Mouse (Mus musculus): Measurements from ENCODE around the gene Spen. TPM values are rescaled to one million over a fixed set of nuclear protein-coding genes. Genes with fewer than 3 reads are reported as not detected.

Spen gene
- polyA plus RNA-seq, 1 experiment from 2014 or later, result 9.1 TPM

- no peaks in the 10 kb centered on the region for H3K27me3 ChIP-seq (replicated peaks; ENCODE audit: control insufficient read depth, insufficient read depth, low read length)
- 76% methylated on average over 1 of the region's 1 CpGs for WGBS
- no peak within 1 kb of the TSS for H3K27ac ChIP-seq (ENCODE audit: low read depth, low read length)
- no peaks in the 10 kb centered on the region for H3K4me1 ChIP-seq (replicated peaks; ENCODE audit: control insufficient read depth, insufficient read depth, low read length)
- H3K9ac ChIP-seq (ENCODE audit: low read depth, low read length), result no peak within 1 kb of the TSS
- ATAC-seq (replicated peaks; ENCODE audit: low FRiP score) (no peak), DNase-seq (ENCODE audit: low spot score) (no peak)
- H3K4me2 ChIP-seq, result no peak within 1 kb of the TSS
- no peaks in the 10 kb centered on the region for H3K9me3 ChIP-seq (ENCODE audit: control insufficient read depth, low read length)
- no peak within 1 kb of the TSS for H3K4me3 ChIP-seq (ENCODE audit: low read depth, low read length)
- no peaks in the 10 kb centered on the region for H3K36me3 ChIP-seq (ENCODE audit: control insufficient read depth, insufficient read depth, low read length)
Measured at GRCm38 (mm10) chr4:141435974-141436373, 102.4 kb downstream of the Spen start, which contains the start of gene Srarp. Srarp (minus strand) TSS chr4:141436105.

DNA sequence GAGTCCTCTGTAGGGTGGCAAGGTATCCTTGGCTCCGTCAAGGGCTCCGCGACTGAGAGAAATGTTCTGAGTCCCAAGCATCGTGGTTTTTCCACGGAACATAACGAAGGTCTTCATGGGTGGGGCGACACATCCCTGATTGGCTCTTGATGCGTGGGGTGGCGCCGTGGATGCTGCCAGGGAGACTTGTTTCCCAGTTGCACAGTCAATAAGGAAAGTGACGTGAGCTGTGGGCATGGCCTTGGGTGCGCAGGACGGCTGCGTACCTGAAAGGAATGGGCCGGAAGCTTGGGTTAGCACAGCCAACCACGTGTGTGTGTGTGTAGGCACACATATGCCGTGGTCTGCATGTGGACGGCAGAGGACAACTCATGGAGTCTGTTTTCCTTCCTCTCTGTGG, 105.2 kb downstream of the Spen start:
- WGBS, result 78% methylated on average over 18 of the region's 18 CpGs

DNA sequence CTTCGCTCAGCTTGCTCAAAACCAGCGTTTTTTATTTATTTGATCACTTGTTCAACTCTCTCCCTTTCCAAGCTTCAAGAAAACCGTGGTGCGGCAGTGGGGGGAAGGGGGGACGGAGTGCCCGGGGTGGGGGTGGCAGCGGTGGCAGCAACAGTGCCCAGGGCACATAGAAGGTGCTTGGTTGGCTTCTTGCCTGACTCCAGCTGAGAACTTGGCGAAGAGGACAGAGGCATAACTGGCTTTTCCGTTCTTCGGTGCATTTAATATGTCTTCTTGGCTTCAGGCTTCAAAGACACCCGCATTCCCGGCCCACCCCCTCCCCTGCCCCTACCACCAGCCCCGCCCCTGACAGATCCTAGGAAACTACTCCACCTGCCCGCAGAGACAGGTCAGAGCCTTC, 105.7 kb downstream of the Spen start:
- Histone ChIP-seq H3K36me3 (ENCODE audit: control insufficient read depth, insufficient read depth, low read length) (no peaks in the 10 kb centered on the region), H3K27me3 (replicated peaks; ENCODE audit: control insufficient read depth, insufficient read depth, low read length) (no peaks in the 10 kb centered on the region; the same call in 1 of the 2 replicates), H3K4me2 (no peak overlapping the region), H3K27ac (ENCODE audit: low read depth, low read length) (no peak overlapping the region), H3K4me3 (ENCODE audit: low read depth, low read length) (no peak overlapping the region), H3K9me3 (ENCODE audit: control insufficient read depth, low read length) (no peaks in the 10 kb centered on the region), H3K4me1 (replicated peaks; ENCODE audit: control insufficient read depth, insufficient read depth, low read length) (no peaks in the 10 kb centered on the region), H3K9ac (ENCODE audit: low read depth, low read length) (no peak overlapping the region)
- no peak for ATAC-seq (replicated peaks; ENCODE audit: low FRiP score)
- 67% methylated on average over 14 of the region's 14 CpGs for WGBS
- no peak for DNase-seq (ENCODE audit: low spot score)

More for the DNA sequence above, 105.2 kb downstream of the Spen start:
- H3K27ac ChIP-seq (ENCODE audit: low read depth, low read length), result no peak overlapping the region
- no peaks in the 10 kb centered on the region for H3K36me3 ChIP-seq (ENCODE audit: control insufficient read depth, insufficient read depth, low read length)
- no peak overlapping the region for H3K9ac ChIP-seq (ENCODE audit: low read depth, low read length)
- ATAC-seq (replicated peaks; ENCODE audit: low FRiP score), result no peak
- H3K4me1 ChIP-seq (replicated peaks; ENCODE audit: control insufficient read depth, insufficient read depth, low read length), result no peaks in the 10 kb centered on the region
- DNase-seq (ENCODE audit: low spot score), result no peak
- H3K4me3 ChIP-seq (ENCODE audit: low read depth, low read length), result no peak overlapping the region
- H3K27me3 ChIP-seq (replicated peaks; ENCODE audit: control insufficient read depth, insufficient read depth, low read length), result no peaks in the 10 kb centered on the region
- no peaks in the 10 kb centered on the region for H3K9me3 ChIP-seq (ENCODE audit: control insufficient read depth, low read length)
- no peak overlapping the region for H3K4me2 ChIP-seq

DNA sequence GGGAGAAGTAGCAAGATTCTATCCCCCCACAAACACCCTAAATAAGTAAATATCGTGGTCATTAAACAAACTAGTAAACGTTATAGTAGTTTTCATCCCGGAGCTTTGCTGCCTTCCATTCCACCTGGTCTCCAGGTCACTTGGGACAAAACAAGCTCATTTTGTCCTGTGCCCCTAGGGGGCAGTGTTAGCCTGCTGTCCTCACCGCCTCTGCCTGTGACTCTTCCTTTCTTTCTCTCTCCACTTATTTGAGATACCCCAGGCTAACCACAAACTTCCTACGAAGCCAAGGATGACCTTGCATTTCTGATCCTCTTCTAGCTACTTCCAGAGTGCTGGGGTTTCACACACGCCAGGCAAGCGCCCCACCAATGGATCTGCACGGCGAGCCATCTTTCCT, 107.4 kb downstream of the Spen start:
- H3K4me3 ChIP-seq (ENCODE audit: low read depth, low read length), result no peak overlapping the region
- peaks cover 3% of the 10 kb centered on the region for H3K27me3 ChIP-seq (replicated peaks; ENCODE audit: control insufficient read depth, insufficient read depth, low read length)
- 34% methylated on average over 9 of the region's 9 CpGs for WGBS
- peak; percentile 66 for DNase-seq (ENCODE audit: low spot score)
- no peak overlapping the region for H3K9ac ChIP-seq (ENCODE audit: low read depth, low read length)
- H3K27ac ChIP-seq (ENCODE audit: low read depth, low read length), result no peak overlapping the region
- no peaks in the 10 kb centered on the region for H3K9me3 ChIP-seq (ENCODE audit: control insufficient read depth, low read length)
- ATAC-seq (replicated peaks; ENCODE audit: low FRiP score), result no peak
- no peaks in the 10 kb centered on the region for H3K36me3 ChIP-seq (ENCODE audit: control insufficient read depth, insufficient read depth, low read length)
- H3K4me2 ChIP-seq, result no peak overlapping the region
- no peaks in the 10 kb centered on the region for H3K4me1 ChIP-seq (replicated peaks; ENCODE audit: control insufficient read depth, insufficient read depth, low read length)

DNA sequence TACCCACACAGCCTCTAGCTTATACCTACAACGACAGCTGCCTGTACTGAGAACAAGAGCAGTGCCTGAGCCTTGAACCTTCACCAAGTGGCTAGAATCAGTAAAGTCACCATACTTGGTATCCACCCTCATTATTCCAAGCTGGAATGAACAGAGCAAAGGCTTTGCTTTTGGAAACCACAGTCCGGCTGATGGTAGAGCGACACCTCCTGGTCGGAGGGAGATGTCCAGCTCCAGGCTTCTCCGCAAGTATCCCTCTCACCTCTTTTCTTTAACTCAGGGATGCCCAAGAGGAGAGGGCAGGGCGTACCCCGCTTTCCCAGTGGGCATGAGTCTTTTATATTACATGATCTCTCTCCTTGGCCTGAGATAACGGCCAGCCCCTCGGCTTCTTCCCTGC, 108.5 kb downstream of the Spen start:
- WGBS, result 47% methylated on average over 9 of the region's 9 CpGs
- Histone ChIP-seq H3K36me3 (ENCODE audit: control insufficient read depth, insufficient read depth, low read length) (no peaks in the 10 kb centered on the region), H3K9me3 (ENCODE audit: control insufficient read depth, low read length) (no peaks in the 10 kb centered on the region), H3K27me3 (replicated peaks; ENCODE audit: control insufficient read depth, insufficient read depth, low read length) (peaks cover 13% of the 10 kb centered on the region), H3K4me2 (no peak overlapping the region), H3K4me1 (replicated peaks; ENCODE audit: control insufficient read depth, insufficient read depth, low read length) (no peaks in the 10 kb centered on the region; the same call in 1 of the 2 replicates), H3K9ac (ENCODE audit: low read depth, low read length) (no peak overlapping the region), H3K27ac (ENCODE audit: low read depth, low read length) (no peak overlapping the region), H3K4me3 (ENCODE audit: low read depth, low read length) (no peak overlapping the region)
- no peak for DNase-seq (ENCODE audit: low spot score)
- no peak for ATAC-seq (replicated peaks; ENCODE audit: low FRiP score)

- Histone ChIP-seq H3K36me3 (ENCODE audit: control insufficient read depth, insufficient read depth, low read length) (no peaks in the 10 kb centered on the region), H3K4me2 (no peak overlapping the region), H3K4me1 (replicated peaks; ENCODE audit: control insufficient read depth, insufficient read depth, low read length) (no peaks in the 10 kb centered on the region; the same call in 1 of the 2 replicates), H3K27ac (ENCODE audit: low read depth, low read length) (no peak overlapping the region), H3K4me3 (ENCODE audit: low read depth, low read length) (no peak overlapping the region), H3K9ac (ENCODE audit: low read depth, low read length) (no peak overlapping the region), H3K9me3 (ENCODE audit: control insufficient read depth, low read length) (no peaks in the 10 kb centered on the region), H3K27me3 (replicated peaks; ENCODE audit: control insufficient read depth, insufficient read depth, low read length) (peaks cover 15% of the 10 kb centered on the region)
- WGBS, result 72% methylated on average over 6 of the region's 6 CpGs
- no peak for ATAC-seq (replicated peaks; ENCODE audit: low FRiP score)
- DNase-seq (ENCODE audit: low spot score), result no peak
Measured at GRCm38 (mm10) chr4:141429381-141429780, 109.0 kb downstream of the Spen start.

- Histone ChIP-seq H3K27me3 (replicated peaks; ENCODE audit: control insufficient read depth, insufficient read depth, low read length) (peaks cover 21% of the 10 kb centered on the region), H3K9ac (ENCODE audit: low read depth, low read length) (no peak overlapping the region), H3K4me3 (ENCODE audit: low read depth, low read length) (no peak overlapping the region), H3K27ac (ENCODE audit: low read depth, low read length) (no peak overlapping the region), H3K4me1 (replicated peaks; ENCODE audit: control insufficient read depth, insufficient read depth, low read length) (no peaks in the 10 kb centered on the region; the same call in 1 of the 2 replicates), H3K4me2 (no peak overlapping the region), H3K36me3 (ENCODE audit: control insufficient read depth, insufficient read depth, low read length) (no peaks in the 10 kb centered on the region), H3K9me3 (ENCODE audit: control insufficient read depth, low read length) (no peaks in the 10 kb centered on the region)
- DNase-seq (ENCODE audit: low spot score) (no peak), ATAC-seq (replicated peaks; ENCODE audit: low FRiP score) (no peak)
- WGBS, result 86% methylated on average over 13 of the region's 13 CpGs
Measured at GRCm38 (mm10) chr4:141427921-141428320, 110.5 kb downstream of the Spen start.

- H3K9ac ChIP-seq (ENCODE audit: low read depth, low read length), result no peak overlapping the region
- peaks cover 21% of the 10 kb centered on the region for H3K27me3 ChIP-seq (replicated peaks; ENCODE audit: control insufficient read depth, insufficient read depth, low read length)
- H3K27ac ChIP-seq (ENCODE audit: low read depth, low read length), result no peak overlapping the region
- H3K4me1 ChIP-seq (replicated peaks; ENCODE audit: control insufficient read depth, insufficient read depth, low read length), result no peaks in the 10 kb centered on the region; the same call in 1 of the 2 replicates
- H3K36me3 ChIP-seq (ENCODE audit: control insufficient read depth, insufficient read depth, low read length), result no peaks in the 10 kb centered on the region
- no peak for ATAC-seq (replicated peaks; ENCODE audit: low FRiP score)
- DNase-seq (ENCODE audit: low spot score), result no peak
- H3K9me3 ChIP-seq (ENCODE audit: control insufficient read depth, low read length), result no peaks in the 10 kb centered on the region
- no peak overlapping the region for H3K4me3 ChIP-seq (ENCODE audit: low read depth, low read length)
- 70% methylated on average over 10 of the region's 10 CpGs for WGBS
- H3K4me2 ChIP-seq, result no peak overlapping the region
Measured at GRCm38 (mm10) chr4:141426796-141427745, 111.3 kb downstream of the Spen start.
